Mouse (Mus musculus) forelimb bud, embryonic 11.5 days (tissue): Measurements from ENCODE around the gene Apbb2.

ENCODE experiments used
- DNase-seq: peaks from one replicate; pipeline ENCODE4 v3.0.0-alpha.2; 2012; ENCODE audit warnings: low read depth, low spot score

Gene Apbb2

DNA sequence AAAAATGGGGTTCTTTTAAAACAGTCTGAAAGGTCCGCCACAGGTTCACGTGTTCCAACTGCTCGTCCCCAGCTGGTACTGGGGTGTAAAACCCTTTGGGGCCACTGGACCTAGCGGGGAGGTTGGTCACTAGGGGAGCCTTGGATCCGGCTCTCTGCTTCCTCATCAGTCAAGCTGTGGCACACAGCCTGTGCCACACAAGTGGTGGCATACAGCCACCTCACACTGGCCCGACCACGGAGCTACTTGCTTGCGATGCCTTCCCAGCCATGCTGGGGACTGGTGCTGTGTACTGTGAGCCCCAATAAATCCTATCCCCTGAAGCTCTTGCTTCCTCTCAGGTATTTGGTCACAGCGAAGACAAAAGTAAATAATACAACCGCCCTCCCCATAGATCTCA lies 142.3 kb downstream of the Apbb2 start:
- DNase-seq, result no peak

DNA sequence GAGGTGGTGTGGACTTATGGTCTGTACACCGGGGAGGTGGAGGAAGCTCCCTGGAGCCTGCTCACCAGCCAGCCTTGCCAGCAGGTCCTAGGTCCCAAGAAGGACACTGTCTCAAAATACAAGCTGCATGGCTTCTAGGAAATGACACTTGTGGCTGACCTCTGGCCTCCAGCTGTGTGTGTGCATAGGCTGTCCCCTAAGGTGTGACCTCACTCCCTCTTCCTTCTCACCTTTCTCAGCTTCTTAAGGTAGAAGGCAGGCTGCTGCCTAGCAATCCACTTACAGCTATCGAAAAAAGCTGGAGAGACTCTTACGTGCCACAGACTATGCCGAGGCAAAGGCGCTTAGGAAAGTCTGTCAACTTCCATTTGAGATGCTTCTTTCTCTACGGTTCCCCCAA lies 142.8 kb downstream of the Apbb2 start:
- no peak for DNase-seq

DNA sequence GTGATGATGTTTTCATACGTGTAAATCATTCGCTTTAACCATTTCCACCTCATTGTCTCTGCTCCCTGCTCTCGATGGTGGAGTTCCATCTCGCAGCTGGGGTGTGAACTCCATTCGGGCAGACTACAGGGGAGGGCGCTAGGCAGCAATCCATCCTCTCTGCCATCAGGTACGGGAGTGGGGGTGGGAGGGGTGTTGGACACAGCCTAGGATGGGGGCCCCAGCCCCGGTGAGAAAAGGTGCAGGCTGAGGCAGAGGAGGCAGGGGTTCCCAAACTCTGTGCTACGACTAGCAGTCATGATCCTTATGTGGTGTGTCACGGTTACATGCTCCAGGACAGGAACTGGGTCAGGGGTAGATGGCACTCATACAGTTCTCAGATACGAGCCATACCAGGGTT lies 144.4 kb downstream of the Apbb2 start:
- no peak for DNase-seq

DNA sequence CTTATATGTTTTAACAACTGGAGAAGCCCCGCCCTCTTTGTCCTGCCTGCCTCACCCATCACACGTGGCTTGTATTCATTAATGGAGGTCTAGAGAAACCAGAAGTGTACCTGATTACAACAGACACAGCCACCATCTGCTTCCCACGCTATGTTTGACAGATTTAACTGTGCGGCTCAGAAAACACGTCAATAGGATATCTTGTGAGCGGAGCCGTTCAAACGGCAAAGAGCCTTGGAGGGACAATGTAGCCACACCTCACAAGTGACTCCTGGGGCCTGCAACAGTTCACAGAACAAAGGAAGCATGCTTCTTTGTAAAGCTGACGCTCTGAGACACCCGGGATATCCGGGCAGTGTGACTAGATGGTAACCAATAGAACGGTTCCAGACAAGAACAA lies 145.0 kb downstream of the Apbb2 start:
- no peak for DNase-seq

DNA sequence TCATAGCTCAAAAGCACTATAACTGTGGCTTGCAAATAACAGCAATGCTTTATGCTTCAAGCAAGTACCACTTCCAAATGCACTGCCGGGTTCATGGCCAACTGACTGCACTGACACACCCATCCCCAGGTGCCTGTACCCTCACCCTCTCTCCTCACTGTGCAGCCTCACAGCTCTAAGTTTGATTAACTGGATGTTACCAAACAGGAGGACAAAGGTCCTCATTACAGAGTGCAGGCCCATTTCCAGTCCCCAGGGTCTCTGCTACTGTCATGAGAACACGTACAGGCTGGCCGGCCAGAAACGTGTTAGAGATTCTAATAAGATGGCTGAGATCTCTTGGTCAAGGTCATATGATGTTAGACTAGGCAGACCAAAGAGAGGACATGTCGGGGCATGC lies 147.7 kb downstream of the Apbb2 start:
- DNase-seq, result no peak

DNA sequence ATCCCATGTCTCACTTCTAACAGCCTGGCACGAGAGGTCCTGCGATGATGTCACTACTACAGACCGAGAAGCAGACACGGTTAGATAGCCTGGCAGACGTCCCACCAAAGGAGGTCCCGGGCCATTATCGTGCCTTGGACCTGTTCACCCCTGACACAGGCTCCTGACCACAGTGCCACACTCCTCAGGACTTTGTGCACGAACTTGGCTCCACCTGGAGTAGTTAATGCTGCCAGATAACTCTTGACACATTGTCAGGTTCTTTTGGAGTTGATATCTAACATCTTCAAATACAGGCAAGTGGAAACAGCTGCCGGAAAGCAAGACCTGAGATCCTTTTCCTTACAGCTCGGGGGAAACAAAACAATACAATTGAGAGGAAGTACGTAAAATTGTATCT lies 148.9 kb downstream of the Apbb2 start:
- no peak for DNase-seq

DNA sequence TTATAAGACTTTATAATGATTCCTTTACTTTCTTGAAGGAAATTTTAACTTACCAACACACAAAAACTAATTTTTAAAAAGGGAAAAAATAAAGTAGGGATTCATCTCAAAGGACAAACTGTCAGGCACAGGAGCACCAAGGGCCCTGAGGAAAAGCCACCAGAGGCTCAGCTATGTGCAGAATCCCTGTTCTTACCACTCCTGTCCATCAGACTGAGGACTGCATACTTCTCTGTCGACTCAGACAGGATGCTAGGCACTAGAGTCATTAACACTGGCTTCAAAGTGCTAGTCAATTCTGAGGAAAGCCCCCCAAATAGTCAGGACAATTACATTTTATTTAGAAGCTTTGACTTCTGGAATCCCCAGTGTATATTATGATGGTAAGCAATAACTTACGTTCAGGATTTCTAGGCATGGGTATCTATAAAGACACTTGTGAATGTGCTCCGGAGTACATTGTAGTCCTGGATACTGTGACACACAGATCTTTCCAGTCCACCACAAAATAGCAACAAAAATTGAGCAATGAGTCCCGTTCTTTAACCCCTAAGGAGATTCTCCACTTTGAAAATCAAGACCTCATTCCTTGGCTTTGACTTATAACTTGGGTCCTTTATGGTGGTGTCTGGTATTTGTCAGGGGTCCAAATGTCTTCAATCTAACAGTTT lies 150.1 kb downstream of the Apbb2 start:
- no peak for DNase-seq

DNA sequence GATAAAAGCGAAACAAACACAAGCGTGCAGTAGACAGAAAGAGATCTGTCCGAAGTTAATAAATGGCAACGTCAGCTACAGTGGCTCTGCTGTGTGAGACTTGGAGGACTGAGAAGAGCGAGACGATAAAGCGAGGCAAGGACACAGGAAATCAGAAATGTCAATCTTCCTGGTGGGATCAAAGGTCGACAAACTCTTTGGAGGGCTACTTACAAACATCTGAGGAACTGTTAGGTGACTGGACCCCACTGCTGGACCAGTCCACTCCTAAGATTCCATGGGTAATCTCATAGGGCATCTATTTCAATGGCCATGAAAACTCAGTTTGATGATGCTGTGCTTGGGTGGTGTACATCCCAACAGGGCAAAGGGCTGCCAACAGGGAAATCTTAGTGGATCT lies 155.9 kb downstream of the Apbb2 start:
- no peak for DNase-seq

DNA sequence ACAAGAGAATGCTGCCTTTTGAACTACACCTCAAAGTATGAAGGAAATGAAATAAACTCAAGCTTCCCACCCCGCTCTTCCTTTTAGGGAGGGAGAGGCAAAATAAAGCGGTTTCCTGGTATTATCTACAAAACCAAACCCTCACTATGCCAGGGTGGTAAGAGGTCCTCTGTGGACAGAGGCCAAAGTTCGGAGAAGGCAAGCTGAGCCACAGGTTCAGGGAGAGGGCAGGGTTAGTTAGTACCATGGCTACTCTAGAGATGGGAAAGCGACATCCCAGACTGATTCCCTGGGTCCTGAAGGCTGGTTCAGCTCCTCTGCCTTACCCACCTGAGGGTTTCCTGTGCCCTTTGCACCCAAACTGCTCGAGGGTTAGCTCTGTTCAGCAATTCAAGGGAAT lies 159.7 kb downstream of the Apbb2 start:
- DNase-seq, result no peak

DNA sequence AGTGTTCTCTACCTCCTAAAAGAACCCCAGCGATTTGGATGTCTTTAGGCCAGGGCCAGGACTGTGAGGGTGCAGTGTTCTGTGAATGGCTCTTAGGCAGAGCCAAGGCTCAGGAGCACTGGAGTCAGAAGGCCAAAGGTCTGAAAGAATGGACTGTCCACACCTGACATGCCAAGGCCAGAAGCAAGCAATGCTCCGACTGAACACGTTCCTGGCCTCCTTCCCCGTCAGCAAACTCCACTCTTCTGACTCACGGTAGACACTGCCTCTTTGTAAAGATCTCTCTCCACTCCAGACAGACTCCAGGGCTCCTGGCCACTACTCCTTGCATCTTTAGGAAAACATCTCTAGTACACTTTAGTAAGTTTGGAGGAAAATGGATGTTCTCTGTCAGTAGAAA lies 163.3 kb downstream of the Apbb2 start:
- no peak for DNase-seq

DNA sequence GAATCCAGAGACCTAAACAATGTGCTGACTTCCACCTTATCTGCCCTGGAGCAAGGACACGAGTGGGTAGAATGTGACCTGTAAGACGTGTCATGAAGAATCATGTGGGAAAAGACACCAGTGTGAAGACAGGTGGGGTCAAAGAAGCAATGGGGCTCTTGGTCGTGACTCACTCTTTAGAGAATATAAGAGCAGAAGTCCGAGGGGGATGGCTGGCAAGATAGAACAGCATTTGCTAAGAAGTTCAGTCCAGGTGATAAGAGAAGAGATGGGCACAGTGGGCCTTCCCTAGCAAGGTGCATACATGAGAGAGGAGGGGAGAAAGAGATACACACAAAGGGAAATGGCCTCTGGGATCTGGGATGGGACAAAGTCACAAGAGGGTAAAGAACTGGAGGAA lies 163.8 kb downstream of the Apbb2 start:
- no peak for DNase-seq

DNA sequence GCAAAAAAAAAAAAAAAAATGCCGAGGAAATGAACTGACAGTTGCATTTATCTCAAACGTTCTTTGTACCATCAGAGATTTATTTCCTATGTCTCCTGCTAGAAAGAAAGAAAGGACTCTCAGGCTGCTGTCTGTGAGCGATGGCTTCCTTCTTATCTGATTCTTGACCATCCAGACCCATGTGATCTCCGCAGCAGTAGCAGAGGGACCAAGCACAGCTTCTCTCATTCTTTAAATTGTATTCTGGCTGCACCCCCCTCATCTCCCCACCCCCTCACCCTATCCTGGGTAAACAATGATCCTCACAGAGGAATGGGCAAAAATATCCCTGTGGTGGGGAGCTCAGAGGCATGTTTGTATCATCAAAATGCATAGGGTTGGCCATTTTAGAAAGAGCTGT lies 165.5 kb downstream of the Apbb2 start:
- DNase-seq, result no peak

DNA sequence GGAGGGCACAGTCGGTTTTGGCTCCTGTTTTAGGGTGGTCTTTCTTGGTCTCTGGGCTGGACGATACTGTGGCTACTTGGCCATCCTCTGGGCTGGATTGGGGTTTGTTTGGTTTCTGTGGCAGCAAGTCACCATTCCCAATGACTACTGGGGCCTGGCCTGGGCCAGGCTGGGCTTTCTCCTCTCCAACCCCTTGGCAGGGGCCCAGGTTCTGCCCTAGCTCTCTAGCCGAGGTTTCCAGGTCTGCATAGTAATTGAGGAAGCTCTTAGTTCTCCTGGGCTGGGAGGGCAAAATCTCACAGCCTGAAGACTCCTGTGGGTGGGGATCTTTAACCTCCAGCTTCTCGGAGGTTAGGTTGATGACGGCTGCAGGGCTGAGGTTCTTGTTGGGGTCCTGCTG lies 167.0 kb downstream of the Apbb2 start:
- no peak for DNase-seq

DNA sequence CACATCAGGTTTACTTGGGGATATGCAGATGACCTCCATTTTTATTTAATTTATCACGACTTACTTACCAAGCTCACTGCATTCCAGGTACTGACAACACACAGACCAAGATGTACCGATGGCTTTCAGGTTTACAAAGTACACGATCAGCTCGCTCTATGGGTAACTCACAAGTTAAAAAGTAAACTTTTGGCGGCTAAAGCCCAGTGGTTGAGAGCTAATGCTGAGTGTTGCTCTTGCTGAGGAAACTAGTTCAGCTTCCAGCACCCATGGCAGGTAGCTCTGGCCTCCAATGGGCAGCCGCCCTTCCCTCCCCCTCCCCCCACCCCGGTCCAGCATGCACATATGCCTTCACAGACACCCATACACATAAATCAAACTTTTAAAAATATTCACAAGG lies 173.1 kb downstream of the Apbb2 start:
- DNase-seq, result no peak

DNA sequence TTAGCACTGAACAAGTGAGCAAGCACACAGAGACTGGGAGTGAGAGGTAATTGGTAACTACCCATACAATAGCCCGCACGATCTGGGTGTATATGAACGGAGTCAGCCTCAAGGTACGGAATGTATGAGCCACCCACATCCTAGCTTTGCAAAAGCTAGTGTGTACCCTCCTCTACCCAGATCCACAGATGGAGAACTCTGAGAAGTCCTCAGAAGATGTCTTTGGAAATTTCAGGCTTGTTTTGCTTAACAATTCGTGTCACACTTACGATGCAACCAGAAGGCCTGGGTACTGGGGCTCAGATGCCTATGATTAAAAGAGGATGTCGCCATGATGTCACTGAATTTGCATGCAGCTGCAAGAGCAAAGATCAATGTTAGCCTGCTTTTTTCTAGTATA lies 176.3 kb downstream of the Apbb2 start:
- DNase-seq, result no peak

DNA sequence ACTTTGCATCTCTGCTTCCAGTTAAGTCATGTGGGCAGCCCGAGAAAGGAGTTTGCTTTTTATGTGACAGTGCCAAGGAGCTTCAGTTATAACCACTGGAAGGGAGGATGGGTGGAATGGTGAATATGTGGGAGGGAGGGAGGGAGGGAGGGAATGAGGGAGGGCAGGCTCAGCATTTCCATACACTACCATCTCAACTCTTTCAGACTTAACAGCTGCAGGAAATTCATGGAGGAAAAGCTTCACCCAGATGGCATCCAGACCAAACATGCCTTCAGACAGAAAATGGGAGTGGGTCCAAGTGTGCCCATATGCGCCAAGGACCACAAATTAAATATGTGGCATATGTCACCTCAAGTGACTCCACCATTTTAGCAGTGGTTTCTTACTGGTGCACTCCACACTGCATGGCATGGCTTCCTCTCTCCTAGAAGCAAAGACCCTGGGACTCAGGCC lies 181.8 kb downstream of the Apbb2 start:
- no peak for DNase-seq

DNA sequence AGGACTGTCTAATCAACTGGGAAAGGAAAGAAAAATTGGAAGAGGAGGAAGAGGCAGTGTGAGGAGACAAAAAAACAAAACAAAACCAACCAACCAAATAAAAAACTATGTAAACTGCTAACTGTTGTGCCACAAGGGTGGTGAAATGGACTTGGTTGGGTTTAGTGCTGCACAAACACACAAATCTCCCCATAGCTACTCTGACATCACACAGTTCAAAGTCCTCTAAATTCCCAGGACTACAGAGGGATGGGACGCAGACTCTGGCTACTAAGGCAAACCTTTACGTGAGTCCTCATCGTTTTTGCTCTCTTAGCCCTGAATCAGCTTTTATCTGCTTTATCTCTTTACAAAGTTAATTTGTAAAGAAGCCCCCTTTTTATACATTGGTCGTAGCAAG lies 183.4 kb downstream of the Apbb2 start:
- no peak for DNase-seq

DNA sequence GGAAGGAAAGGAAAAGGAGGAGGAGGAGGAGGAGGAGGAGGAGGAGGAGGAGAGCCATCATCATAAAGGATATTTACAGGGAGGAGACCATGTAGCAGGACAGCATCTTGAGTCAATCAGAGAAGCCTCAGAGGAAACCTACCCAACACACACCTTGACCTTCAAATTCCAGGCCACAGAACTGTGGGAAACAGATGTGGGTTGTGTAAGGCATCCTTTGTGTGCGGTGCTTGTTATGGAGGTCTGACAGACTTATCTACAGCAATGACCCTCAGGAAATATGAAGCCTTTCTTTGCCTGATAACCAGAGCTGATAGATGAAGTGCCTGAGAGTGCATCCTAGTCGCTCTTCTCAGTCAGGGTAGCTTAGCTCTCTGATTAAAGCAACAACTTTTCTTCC lies 189.5 kb downstream of the Apbb2 start:
- peak; percentile 43 for DNase-seq

DNA sequence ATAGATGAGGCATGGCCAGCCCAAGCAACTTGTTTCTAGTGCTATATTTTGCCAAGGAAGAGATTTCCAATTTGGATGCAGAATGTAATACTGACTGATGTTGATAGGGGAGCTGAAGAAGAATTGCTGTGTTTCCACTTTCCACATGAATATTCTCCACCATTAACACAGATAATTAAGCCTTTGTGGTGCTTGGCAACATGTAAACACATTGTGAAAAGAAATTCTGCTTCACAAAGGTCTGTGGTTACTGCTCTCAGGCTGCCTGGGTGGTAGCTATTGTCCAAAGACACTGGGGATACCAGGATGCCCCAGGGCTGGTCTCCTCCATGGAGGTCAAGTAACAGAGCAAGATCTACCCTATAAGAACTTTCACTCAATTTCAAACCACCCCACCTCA lies 190.5 kb downstream of the Apbb2 start:
- DNase-seq, result no peak

DNA sequence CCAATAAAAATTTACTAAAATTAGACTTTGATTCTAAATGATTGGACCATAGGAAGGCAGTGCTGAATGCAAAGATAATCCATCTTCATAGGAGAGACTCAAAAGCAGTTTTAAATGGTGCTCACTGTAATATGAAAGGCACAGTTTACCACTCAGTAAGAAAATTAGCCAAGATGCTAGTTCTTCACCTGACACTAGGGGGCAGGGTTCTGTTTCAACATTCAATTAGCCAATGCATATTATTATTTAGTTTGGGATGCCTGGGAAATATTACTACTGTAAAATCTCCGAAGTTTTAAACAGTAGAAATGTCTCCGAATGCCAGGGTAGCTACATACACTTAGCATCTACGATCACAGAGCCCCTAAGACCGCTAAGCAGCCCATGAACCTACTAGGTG lies 194.7 kb downstream of the Apbb2 start:
- peak; percentile 14 for DNase-seq

DNA sequence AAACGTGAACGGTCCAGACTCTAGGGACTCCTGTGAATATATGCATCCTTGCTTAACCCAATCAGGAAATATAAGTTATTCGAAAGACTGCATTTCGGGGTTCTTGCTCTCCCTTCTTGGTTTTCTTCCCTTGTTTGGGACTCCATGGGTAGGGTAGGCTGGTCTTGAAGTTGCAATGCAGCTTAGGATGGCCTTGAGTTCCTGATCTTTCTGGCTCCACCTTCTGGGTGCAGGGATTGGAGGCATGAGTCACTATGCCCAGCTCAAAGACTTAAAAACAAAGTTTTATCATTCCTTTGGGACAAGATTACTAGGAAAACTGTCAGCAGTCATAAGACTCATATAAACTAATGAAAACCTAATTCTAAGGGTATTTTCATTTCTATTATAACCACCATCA lies 195.1 kb downstream of the Apbb2 start:
- DNase-seq, result no peak

DNA sequence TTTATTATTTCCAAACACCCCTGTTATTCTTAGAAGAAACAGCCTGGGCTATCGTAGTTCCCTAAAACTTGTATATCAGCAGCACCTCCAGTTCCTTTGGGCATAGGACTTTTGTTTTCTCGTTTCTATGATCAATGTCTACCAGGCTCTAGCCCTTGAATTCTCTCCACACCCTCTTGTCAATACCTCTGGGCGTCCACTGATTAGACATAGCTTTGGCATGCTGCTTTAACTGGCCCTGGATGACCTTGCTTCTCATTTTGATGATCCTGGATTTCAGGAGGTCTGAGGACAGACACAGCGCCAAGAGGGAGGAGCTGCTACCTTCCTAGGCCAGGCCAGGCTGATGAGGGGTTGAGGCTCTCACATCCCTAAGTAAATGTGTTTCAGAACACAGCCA lies 196.6 kb downstream of the Apbb2 start:
- DNase-seq, result no peak

DNA sequence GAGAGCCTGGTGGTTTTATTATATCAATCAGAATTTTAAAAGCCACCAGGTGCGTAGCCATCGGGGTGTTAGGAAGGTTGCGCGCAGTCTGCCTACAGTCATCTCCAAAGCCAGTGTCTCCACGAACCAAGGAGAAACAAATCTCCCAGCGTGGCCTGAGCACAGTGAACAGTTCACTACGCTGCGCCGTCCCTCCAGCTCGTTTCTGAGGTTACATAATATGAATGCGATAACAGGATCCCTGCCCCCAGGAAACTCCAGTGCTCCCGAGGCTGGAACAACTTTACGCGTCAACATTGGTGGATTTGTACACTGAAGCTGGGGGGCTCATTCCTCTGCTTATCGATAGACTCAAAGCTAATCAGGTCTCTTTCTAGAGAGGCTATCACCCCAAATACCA lies 197.4 kb downstream of the Apbb2 start:
- no peak for DNase-seq

DNA sequence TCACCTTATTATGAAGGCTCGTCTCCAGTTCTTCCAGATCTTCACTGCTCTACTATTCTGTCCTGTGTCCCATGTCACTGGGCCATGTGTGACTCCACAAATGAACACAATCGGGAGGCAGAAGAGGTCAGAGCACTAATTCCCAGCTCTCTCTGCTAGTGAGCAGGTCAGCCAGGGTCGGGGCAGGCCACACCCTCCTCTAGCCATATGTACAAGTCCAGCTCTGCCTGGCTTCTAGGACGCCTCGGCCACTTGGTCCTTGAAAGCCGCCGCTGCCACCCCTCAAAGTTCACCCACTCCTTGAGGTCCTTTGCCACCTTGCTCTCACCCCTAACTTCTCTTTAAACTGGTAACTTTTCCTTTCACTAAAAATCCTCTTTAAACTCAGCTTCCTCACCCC lies 198.6 kb downstream of the Apbb2 start:
- no peak for DNase-seq
